Mouse (Mus musculus) embryonic fibroblast, embryonic 13.5 days (primary cell): Measurements from ENCODE around the gene Hyal5. TPM values are rescaled to one million over a fixed set of nuclear protein-coding genes. Genes with fewer than 3 reads are reported as not detected.

Experiments
- H3K27ac ChIP-seq: 2 replicates; pipeline ENCODE4 v1.5.1; 2012; ENCODE audit warnings: low read length, control low read depth, inconsistent platforms; ENCODE audit not compliant: insufficient read depth
- H3K4me1 ChIP-seq: 2 replicates; pipeline ENCODE4 v1.6.1; 2011; ENCODE audit warnings: low read length; ENCODE audit not compliant: control insufficient read depth, insufficient read depth
- H3K4me3 ChIP-seq: 2 replicates; pipeline ENCODE4 v1.5.1; 2011; ENCODE audit warnings: mild to moderate bottlenecking, control low read depth, low read length; ENCODE audit not compliant: insufficient read depth
- CTCF ChIP-seq: IDR thresholded peaks from 2 replicates; pipeline ENCODE4 v1.5.1; 2011; ENCODE audit warnings: mild to moderate bottlenecking, control low read depth, low read length, moderate library complexity, borderline replicate concordance; ENCODE audit not compliant: insufficient read depth
- POLR2A ChIP-seq: IDR thresholded peaks from 2 replicates; pipeline ENCODE4 v1.6.1; 2011; ENCODE audit warnings: low read depth, mild to moderate bottlenecking, control low read depth, low read length, moderate library complexity
- polyA plus RNA-seq: library from polyadenylated mRNA; stranded (reverse); fragments of >200 nt; gene quantifications from 2 replicates; pipeline ENCODE4 v1.2.4, GENCODE M21; 2011; ENCODE audit warnings: low read depth; ENCODE audit not compliant: missing spikeins, insufficient read length

Hyal5 gene
- not detected in 2 replicates for polyA plus RNA-seq

DNA sequence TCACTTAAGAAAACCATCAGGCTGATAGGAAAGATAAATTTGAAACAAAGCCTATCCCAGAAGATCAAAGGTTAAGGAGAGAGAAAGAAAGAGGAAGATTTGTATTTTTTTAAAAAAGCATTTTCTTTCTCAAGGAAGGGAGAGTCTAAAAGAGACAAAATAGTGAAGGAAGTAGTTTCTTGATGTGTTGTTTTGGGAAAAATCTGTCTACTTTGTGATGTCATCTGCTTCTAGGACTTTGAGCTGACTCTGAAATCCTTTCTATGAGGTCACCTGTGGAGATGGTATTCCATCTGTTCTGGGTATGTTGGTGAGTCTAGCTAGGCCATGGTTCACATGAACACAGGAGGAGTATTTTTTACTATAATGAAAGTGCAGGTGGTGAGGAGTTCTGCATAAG is at the start of gene Hyal5:
Gene Hyal5 (plus strand): TSS at position 301 of the 400 bp plus-strand sequence.
- TF ChIP-seq CTCF (no peak), POLR2A (no peak)
- Histone ChIP-seq H3K27ac (no peak within 1 kb of the TSS), H3K4me1 (no peaks in the 10 kb centered on the region), H3K4me3 (no peak within 1 kb of the TSS)

DNA sequence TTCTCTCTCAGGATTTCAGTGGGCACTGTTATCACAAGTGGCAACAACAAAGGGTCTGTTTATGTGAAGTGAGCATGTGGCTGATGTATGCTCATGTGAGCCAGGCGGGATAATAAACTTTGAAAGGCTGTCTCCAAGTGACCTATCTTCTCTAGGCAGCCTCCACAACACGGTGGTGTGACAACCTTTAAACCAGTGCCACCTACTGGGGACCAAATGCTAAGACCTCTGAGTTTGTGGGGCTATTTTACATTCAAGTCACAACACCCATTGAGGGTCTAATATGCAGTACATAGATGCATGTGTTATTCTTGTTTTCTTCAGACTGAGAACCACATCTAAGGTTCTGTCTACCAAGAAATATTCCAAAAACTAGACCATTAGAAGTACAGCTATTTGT is 35.7 kb upstream of the Hyal5 start:
- TF ChIP-seq POLR2A (no peak), CTCF (no peak)

DNA sequence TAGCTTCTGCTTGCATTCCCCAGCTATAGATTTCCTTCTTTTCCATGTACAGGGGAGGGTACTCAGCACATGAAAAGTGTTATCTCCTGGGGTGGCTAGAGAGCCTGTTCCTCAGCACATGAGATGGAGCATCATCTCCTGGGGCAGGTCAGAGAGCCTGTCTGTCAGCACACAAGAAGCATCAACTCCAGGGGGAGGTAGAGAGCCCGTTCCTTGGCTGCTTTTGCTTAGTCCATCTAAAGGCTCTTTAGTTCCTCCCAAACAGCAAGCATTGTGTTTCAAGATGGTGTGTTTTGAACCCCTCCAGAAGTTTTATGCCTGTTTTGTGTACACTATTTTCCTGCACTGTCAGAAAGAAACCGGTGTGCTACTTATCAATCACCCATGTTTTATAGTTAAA is 2.5 kb downstream of the Hyal5 start:
- no peak overlapping the region for H3K4me3 ChIP-seq
- no peaks in the 10 kb centered on the region for H3K4me1 ChIP-seq
- TF ChIP-seq CTCF: no peak
- TF ChIP-seq POLR2A: no peak
- H3K27ac ChIP-seq: no peak overlapping the region

More for the DNA sequence above, 35.7 kb upstream of the Hyal5 start:
- no peaks in the 10 kb centered on the region for H3K4me1 ChIP-seq
- H3K4me3 ChIP-seq: no peak overlapping the region
- no peak overlapping the region for H3K27ac ChIP-seq

GRCm38 (mm10) chr6:24863649-24864048 is 5.9 kb downstream of the Hyal5 start:
- Histone ChIP-seq H3K27ac (no peak overlapping the region), H3K4me3 (no peak overlapping the region), H3K4me1 (no peaks in the 10 kb centered on the region)
- TF ChIP-seq CTCF: no peak
- TF ChIP-seq POLR2A: no peak

DNA sequence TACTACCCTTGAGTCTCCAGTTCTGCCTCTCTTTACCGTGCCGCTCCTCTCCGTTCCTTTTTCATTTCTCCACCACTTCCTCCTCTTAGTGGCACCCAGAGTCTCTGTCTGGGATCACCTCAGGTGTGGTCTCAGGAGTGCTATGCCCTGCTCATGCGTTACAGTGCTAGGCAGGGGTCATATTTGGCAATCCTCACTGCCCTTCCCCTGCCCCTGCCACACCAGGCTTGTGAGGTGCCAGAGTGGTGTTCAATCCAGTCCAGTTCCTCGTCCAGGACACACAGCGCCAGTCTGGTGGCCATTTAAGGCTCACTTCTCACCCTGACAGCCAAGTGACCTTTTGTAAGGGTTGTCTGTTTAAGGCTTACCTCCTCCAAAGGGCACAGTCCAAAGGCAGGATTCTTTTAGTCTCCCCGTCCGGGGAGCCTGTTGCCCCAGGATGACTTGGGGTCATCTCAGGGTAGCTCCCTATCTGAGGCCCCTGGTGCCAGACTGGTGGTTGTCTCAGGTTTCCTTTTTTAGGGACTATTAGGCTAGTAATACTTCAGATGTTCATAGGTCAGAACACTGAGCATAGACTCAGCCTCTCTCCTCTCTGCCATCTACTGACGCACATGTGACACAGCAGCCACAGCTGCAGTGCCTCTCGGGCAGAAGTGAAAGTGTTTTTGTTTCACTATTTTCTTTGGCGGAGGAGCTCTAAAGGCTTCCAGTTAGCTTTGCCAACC is 36.5 kb downstream of the Hyal5 start:
- H3K27ac ChIP-seq: no peak overlapping the region
- H3K4me1 ChIP-seq: no peaks in the 10 kb centered on the region
- no peak overlapping the region for H3K4me3 ChIP-seq
- no peak for TF ChIP-seq POLR2A
- peak; percentile 31; the same call in 1 of the 2 replicates for TF ChIP-seq CTCF

DNA sequence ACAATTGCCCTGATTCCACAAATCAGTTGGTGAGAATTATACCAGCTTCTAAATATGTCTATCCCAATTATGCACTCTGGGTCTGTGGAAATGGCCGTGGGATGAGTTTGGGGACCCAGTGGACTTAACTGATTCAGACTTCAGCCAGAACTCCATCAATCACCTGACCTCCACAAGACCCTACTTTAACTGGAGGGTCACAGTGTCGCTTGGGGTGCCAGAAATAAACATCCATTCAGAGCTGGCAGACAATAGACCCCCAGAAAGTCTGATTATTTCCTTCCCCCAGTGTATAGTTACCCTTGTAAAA is 37.0 kb downstream of the Hyal5 start:
- no peak for TF ChIP-seq CTCF
- no peak overlapping the region for H3K27ac ChIP-seq
- no peaks in the 10 kb centered on the region for H3K4me1 ChIP-seq
- H3K4me3 ChIP-seq: no peak overlapping the region

DNA sequence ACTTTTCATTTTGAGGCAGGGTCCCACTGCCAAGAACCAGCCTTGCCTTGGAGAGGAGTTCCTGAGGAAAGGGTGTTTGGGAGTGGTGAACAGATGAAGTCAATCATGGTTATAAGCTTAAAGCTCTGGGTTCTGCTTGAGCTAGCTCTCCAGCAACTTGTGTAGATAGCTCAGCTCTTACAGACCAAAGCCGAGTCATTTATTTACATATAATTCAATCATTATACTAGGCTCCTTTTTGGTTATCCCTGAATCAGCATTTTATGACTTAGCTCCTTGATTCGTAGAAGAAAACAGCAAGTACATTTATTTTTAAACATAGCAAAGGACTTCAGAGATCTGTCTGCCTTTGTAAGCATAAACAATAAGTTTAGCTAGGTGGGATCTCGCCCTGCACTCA is 47.3 kb downstream of the Hyal5 start:
- Histone ChIP-seq H3K27ac (no peak overlapping the region), H3K4me1 (no peaks in the 10 kb centered on the region), H3K4me3 (no peak overlapping the region)
- TF ChIP-seq CTCF: no peak
- no peak for TF ChIP-seq POLR2A

GRCm38 (mm10) chr6:24907824-24908223 is 50.0 kb downstream of the Hyal5 start:
- Histone ChIP-seq H3K4me1 (no peaks in the 10 kb centered on the region), H3K27ac (no peak overlapping the region)

GRCm38 (mm10) chr6:24910016-24910727 is 52.4 kb downstream of the Hyal5 start:
- no peak overlapping the region for H3K4me3 ChIP-seq
- no peaks in the 10 kb centered on the region for H3K4me1 ChIP-seq
- H3K27ac ChIP-seq: no peak overlapping the region
- no peak for TF ChIP-seq POLR2A
- no peak for TF ChIP-seq CTCF

More at GRCm38 (mm10) chr6:24907824-24908223, 50.0 kb downstream of the Hyal5 start:
- TF ChIP-seq CTCF (no peak), POLR2A (no peak)
- H3K4me3 ChIP-seq: no peak overlapping the region

DNA sequence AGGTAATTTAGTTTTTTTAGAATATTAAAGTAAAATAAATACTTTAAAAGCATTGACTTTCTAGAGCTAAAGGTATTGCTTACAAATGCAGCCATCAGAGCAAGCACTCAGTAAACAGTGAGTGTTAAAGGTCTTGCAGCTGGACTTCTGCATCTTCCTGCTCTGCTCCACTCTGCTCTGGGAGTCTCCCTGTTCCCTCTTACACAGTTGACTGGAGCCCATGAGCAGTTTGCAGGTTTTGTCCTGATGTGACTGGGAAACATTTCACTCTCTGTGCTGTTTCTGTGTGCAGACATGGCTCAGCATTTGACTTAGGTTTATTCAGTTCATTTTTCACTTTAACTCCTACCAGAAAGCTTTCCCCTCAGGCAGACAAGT is 52.9 kb downstream of the Hyal5 start:
- no peak overlapping the region for H3K4me3 ChIP-seq
- H3K4me1 ChIP-seq: no peaks in the 10 kb centered on the region
- H3K27ac ChIP-seq: no peak overlapping the region
- TF ChIP-seq CTCF (no peak), POLR2A (no peak)
